Mouse (Mus musculus): ENCODE results near the gene Crct1.

Gene Crct1

GRCm38 (mm10) chr3:93015460-93016104 is at the start of gene Crct1:
Gene Crct1 (minus strand): TSS chr3:93015687.
- DNase-seq, result no peak

- DNase-seq, result peak in 1 of 2 experiments; percentile 39
Measured at GRCm38 (mm10) chr3:93052826-93053474, 37.5 kb upstream of the Crct1 start.

- no peak for DNase-seq
Measured at GRCm38 (mm10) chr3:93050182-93050581, 34.7 kb upstream of the Crct1 start.

- DNase-seq, result peak; percentile 17 to 41
Measured at GRCm38 (mm10) chr3:93031450-93031849, 16.0 kb upstream of the Crct1 start.

- no peak for DNase-seq
Measured at GRCm38 (mm10) chr3:93025486-93025885, 10.0 kb upstream of the Crct1 start.

GRCm38 (mm10) chr3:93023411-93024184 is 8.1 kb upstream of the Crct1 start:
- DNase-seq, result no peak

- no peak for DNase-seq
Measured at GRCm38 (mm10) chr3:93021171-93021570, 5.7 kb upstream of the Crct1 start.

GRCm38 (mm10) chr3:93018960-93019359 is 3.5 kb upstream of the Crct1 start, which contains the start of gene Lce1m:
Gene Lce1m (minus strand): TSS chr3:93019060.
- no peak for DNase-seq

GRCm38 (mm10) chr3:93014871-93015270 is 616 bp downstream of the Crct1 start:
- DNase-seq, result no peak

GRCm38 (mm10) chr3:93014378-93014801 is 1.1 kb downstream of the Crct1 start:
- DNase-seq, result peak; percentile 21 to 52

- DNase-seq, result no peak
Measured at GRCm38 (mm10) chr3:93002843-93003242, 12.6 kb downstream of the Crct1 start.

- DNase-seq, result no peak
Measured at GRCm38 (mm10) chr3:93000621-93001020, 14.9 kb downstream of the Crct1 start.

GRCm38 (mm10) chr3:92998691-92999090 is 16.8 kb downstream of the Crct1 start:
- DNase-seq, result peak; percentile 54 to 87

- DNase-seq, result no peak
Measured at GRCm38 (mm10) chr3:92991926-92992325, 23.6 kb downstream of the Crct1 start, which contains the start of gene Lce3f. Gene Lce3f (plus strand): TSS chr3:92992226.

GRCm38 (mm10) chr3:92978484-92978883 is 37.0 kb downstream of the Crct1 start:
- no peak for DNase-seq

- no peak for DNase-seq
Measured at GRCm38 (mm10) chr3:92966761-92967160, 48.7 kb downstream of the Crct1 start, which contains the start of gene Lce3e. Gene Lce3e (plus strand): TSS chr3:92967061.
